Mouse (Mus musculus) brain, embryonic 14.5 days (tissue): Measurements from ENCODE around the gene Scn3b.

ENCODE experiments used
- CTCF ChIP-seq: fragments of 200-500 bp; IDR thresholded peaks from 2 replicates; pipeline ENCODE4 v1.5.1; 2012; ENCODE audit warnings: inconsistent platforms, mild to moderate bottlenecking, moderate library complexity, borderline replicate concordance; ENCODE audit not compliant: insufficient read depth, insufficient read length; ENCODE audit errors: extremely low read depth
- POLR2A ChIP-seq: fragments of 200-500 bp; IDR thresholded peaks from 2 replicates; pipeline ENCODE4 v1.6.1; 2012; ENCODE audit warnings: mild to moderate bottlenecking, inconsistent platforms, borderline replicate concordance; ENCODE audit not compliant: poor library complexity, insufficient read depth, insufficient read length, severe bottlenecking; ENCODE audit errors: extremely low read depth

DNA sequence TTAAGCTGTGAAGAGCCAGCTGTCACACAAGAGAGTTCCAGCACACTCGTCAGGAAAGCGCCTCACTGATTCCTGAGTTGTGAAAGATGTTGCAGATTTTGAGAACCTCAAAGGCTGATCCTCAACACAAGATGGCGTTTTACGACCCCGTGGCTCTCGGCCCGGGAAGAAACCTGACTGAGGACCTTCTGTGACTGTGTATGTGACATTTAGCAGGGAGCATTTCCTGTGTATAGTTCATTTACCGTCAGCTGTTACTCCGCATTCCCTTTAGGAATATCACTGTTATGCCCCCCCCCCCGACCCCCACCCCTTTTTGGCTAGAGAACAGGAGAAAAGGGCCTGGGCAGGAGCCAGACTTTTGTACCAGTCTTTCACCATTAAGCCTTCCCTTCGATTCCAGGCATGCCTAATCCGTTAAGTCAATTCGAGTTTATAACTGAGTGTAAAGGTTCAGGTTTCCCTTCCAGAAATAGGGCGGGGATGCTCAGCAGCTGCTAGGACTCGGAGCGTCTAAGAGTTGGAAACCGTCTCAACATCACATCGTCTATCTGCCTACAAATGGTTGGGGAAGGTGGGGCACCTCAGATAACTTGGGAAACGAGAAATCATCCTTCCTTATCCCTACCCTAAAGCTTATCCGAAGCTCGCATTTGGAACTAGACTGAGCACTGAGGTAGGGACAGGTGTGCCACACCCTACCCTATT is 823 bp upstream of the Scn3b start:
- TF ChIP-seq CTCF = no peak
- no peak for TF ChIP-seq POLR2A
